8 mouse cellular contexts compared by ENCODE assay signal in the genomic region with DNA sequence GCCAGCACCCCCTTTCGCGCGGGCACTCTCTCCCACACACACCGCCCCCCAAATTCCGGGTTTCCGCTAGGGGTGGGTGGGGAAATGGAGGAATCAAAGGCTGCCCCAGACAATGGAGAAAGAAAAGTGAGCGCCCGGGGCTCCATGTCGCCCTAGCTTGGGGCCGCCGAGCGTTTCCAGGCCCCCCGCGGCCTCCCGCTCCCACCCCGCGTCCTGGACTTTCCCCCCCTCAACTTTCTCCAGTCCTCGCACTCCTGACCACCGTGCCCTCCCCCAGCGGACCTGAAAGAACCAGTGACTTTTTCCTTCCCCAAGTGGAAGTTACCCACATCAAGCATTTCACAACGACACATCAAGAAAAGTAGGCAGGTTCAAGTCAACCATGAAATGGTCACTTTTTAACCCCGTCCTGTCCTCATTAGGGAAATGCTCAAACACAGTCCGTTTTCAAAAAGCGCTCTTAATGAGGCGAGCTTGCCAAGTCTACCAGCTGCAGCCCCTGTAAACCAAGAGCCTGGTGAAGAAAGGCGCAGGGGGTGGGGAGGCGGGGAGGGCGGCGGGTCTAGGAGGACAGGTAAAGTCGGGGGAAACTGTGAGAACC.
DNase-seq lines count a peak whose midpoint lies in the region; ATAC-seq and TF ChIP-seq lines count a peak whose summit lies in the region.

No protein-coding gene starts in this region.

- peak overlapping the region; percentile 96 for H3K4me2 ChIP-seq in forebrain, embryonic 11.5 days (ENCODE audit: low read depth, low read length, severe bottlenecking)
- peak overlapping the region; percentile 97 for H3K4me2 ChIP-seq in intestine, embryonic 15.5 days (replicated peaks)
- peak overlapping the region; percentile 61 for H3K4me2 ChIP-seq in liver, embryonic 14.5 days (ENCODE audit: low read depth)
- H3K4me2 ChIP-seq in neural tube, embryonic 15.5 days = peak overlapping the region; percentile 93

- peak overlapping the region; percentile 99 for H3K9ac ChIP-seq in forebrain, embryonic 11.5 days (ENCODE audit: low read length)
- peak overlapping the region; percentile 99 for H3K9ac ChIP-seq in intestine, embryonic 15.5 days
- H3K9ac ChIP-seq in liver, embryonic 14.5 days (replicated peaks) = peak overlapping the region; percentile 27; the same call in 1 of the 2 replicates
- peak overlapping the region; percentile 91 for H3K9ac ChIP-seq in neural tube, embryonic 15.5 days (replicated peaks)

- H3K9me3 ChIP-seq in forebrain, embryonic 11.5 days (ENCODE audit: control insufficient read depth, low read length) = no peaks in the 10 kb centered on the region
- no peaks in the 10 kb centered on the region for H3K9me3 ChIP-seq in intestine, embryonic 15.5 days
- no peaks in the 10 kb centered on the region for H3K9me3 ChIP-seq in liver, embryonic 14.5 days (ENCODE audit: control insufficient read depth, low read length)
- no peaks in the 10 kb centered on the region for H3K9me3 ChIP-seq in neural tube, embryonic 15.5 days (replicated peaks)

- H3K27me3 ChIP-seq in forebrain, embryonic 11.5 days (ENCODE audit: control insufficient read depth, insufficient read depth, low read length) = no peaks in the 10 kb centered on the region
- no peaks in the 10 kb centered on the region for H3K27me3 ChIP-seq in intestine, embryonic 15.5 days (replicated peaks)
- H3K27me3 ChIP-seq in liver, embryonic 14.5 days (ENCODE audit: control insufficient read depth, insufficient read depth, low read length) = peaks cover 91% of the 10 kb centered on the region
- no peaks in the 10 kb centered on the region for H3K27me3 ChIP-seq in neural tube, embryonic 15.5 days (replicated peaks)

- DNase-seq in heart, adult 18-20 months = peak; percentile 71 to 84
- DNase-seq in heart, adult 8-10 months (ENCODE audit: low spot score) = no peak
- DNase-seq in ZHBTc4 (ENCODE audit: low read depth, low spot score) = peak; percentile 44
- peak; percentile 89 for DNase-seq in forebrain, embryonic 11.5 days (ENCODE audit: low spot score)
- no peak for DNase-seq in liver, embryonic 14.5 days (ENCODE audit: low read depth in 3 of 3, low spot score in 3 of 3)
- DNase-seq in ovary, postnatal 36 days (ENCODE audit: low spot score) = no peak

- no peak for TF ChIP-seq CTCF in liver, embryonic 14.5 days (IDR thresholded peaks at IDR 0.05; ENCODE audit: low read depth)

- peak overlapping the region; percentile 99 for H3K27ac ChIP-seq in forebrain, embryonic 11.5 days (ENCODE audit: low read depth, low read length)
- peak overlapping the region; percentile 100 for H3K27ac ChIP-seq in intestine, embryonic 15.5 days
- peak overlapping the region; percentile 25 for H3K27ac ChIP-seq in liver, embryonic 14.5 days
- H3K27ac ChIP-seq in neural tube, embryonic 15.5 days (replicated peaks) = peak overlapping the region; percentile 98

- no peak for TF ChIP-seq EP300 in liver, embryonic 14.5 days (IDR thresholded peaks at IDR 0.05; ENCODE audit: low read depth)

- 0% methylated on average over 29 of the region's 30 CpGs for WGBS in forebrain, embryonic 11.5 days
- under 1% methylated on average over 30 of the region's 30 CpGs for WGBS in intestine, embryonic 15.5 days
- WGBS in liver, embryonic 14.5 days (ENCODE audit: insufficient replicate concordance) = under 1% methylated on average over 30 of the region's 30 CpGs
- WGBS in neural tube, embryonic 15.5 days = under 1% methylated on average over 29 of the region's 30 CpGs

- H3K4me1 ChIP-seq in forebrain, embryonic 11.5 days (replicated peaks; ENCODE audit: control insufficient read depth, insufficient read depth, low read length) = peaks cover 20% of the 10 kb centered on the region
- H3K4me1 ChIP-seq in intestine, embryonic 15.5 days (replicated peaks) = peaks cover 16% of the 10 kb centered on the region
- H3K4me1 ChIP-seq in liver, embryonic 14.5 days (replicated peaks; ENCODE audit: control insufficient read depth in 2 of 2, insufficient read depth in 2 of 2, low read length in 1 of 2) = peaks cover 0 to 3% of the 10 kb centered on the region in 2 experiments; a peak in 1 of 4 replicates
- peaks cover 36% of the 10 kb centered on the region for H3K4me1 ChIP-seq in neural tube, embryonic 15.5 days

- peak; percentile 77 for ATAC-seq in forebrain, embryonic 11.5 days (replicated peaks; ENCODE audit: low FRiP score)
- ATAC-seq in intestine, embryonic 15.5 days = peak; percentile 41
- ATAC-seq in liver, embryonic 14.5 days (ENCODE audit: insufficient read depth) = peak; percentile 31
- peak; percentile 68 for ATAC-seq in neural tube, embryonic 15.5 days (ENCODE audit: low FRiP score)

- no peaks in the 10 kb centered on the region for H3K36me3 ChIP-seq in forebrain, embryonic 11.5 days (ENCODE audit: control insufficient read depth, insufficient read depth, low read length)
- no peaks in the 10 kb centered on the region for H3K36me3 ChIP-seq in intestine, embryonic 15.5 days
- no peaks in the 10 kb centered on the region for H3K36me3 ChIP-seq in liver, embryonic 14.5 days (replicated peaks; ENCODE audit: control insufficient read depth, insufficient read depth, low read depth)
- no peaks in the 10 kb centered on the region for H3K36me3 ChIP-seq in neural tube, embryonic 15.5 days

- H3K4me3 ChIP-seq in forebrain, embryonic 11.5 days (ENCODE audit: low read depth, low read length) = peak overlapping the region; percentile 90
- peak overlapping the region; percentile 95 for H3K4me3 ChIP-seq in intestine, embryonic 15.5 days (replicated peaks)
- H3K4me3 ChIP-seq in liver, embryonic 14.5 days (ENCODE audit: insufficient read depth in 1 of 2, low read depth in 2 of 2, low read length in 2 of 2) = peak overlapping the region; percentile 44 to 57
- H3K4me3 ChIP-seq in neural tube, embryonic 15.5 days (replicated peaks) = peak overlapping the region; percentile 73

Comparison
In these comparisons a context has a peak if more than half of its experiments do, and no peak if none do; other contexts are left out.
1. DNase-seq: peak in heart, adult 18-20 months (2 of 2), ZHBTc4 (single experiment) and forebrain, embryonic 11.5 days (single experiment); none in heart, adult 8-10 months (single experiment), liver, embryonic 14.5 days (0 of 3) and ovary, postnatal 36 days (single experiment).
2. H3K27ac ChIP-seq: peak in every context shown above with its lines; median percentile 100 in intestine, embryonic 15.5 days; 99 in forebrain, embryonic 11.5 days; 98 in neural tube, embryonic 15.5 days; 25 in liver, embryonic 14.5 days.
3. H3K9ac ChIP-seq: peak in every context shown above with its lines; median percentile 99 in forebrain, embryonic 11.5 days; 99 in intestine, embryonic 15.5 days; 91 in neural tube, embryonic 15.5 days; 27 in liver, embryonic 14.5 days.
4. Peak in every context shown above with its lines, with median percentiles within 50 percentile points of each other: ATAC-seq, H3K4me2 ChIP-seq and H3K4me3 ChIP-seq.